Mouse (Mus musculus) intestine, postnatal 0 days (tissue): ENCODE results near the gene Cd84. TPM values are rescaled to one million over a fixed set of nuclear protein-coding genes. Genes with fewer than 3 reads are reported as not detected.
"Not testable (repeated sequence)": the region's sequence is repeated elsewhere in the genome, so short reads cannot be mapped to it uniquely, and the experiment has no call there.

Experiments used
- ATAC-seq: fragments of 200-750 bp; cut with Nextera tagmentation; 2 replicates; pipeline ENCODE4 v1.8.0; 2017; ENCODE audit warnings: mild to moderate bottlenecking, moderate TSS enrichment, moderate library complexity
- H3K27ac ChIP-seq: fragments of 300-500 bp; sonication (generic); 2 replicates; pipeline ENCODE4 v1.5.1; 2014; ENCODE audit warnings: mild to moderate bottlenecking, low read depth, low read length, moderate library complexity
- H3K27me3 ChIP-seq: fragments of 300-500 bp; sonication (generic); replicated peaks from 2 replicates; pipeline ENCODE4 v1.6.1; 2014; ENCODE audit warnings: low read length, mixed read lengths; ENCODE audit not compliant: control insufficient read depth, insufficient read depth
- H3K36me3 ChIP-seq: fragments of 300-500 bp; sonication (generic); 2 replicates; pipeline ENCODE4 v1.6.1; 2014; ENCODE audit warnings: mild to moderate bottlenecking, moderate library complexity; ENCODE audit not compliant: control insufficient read depth, insufficient read depth
- H3K4me1 ChIP-seq: fragments of 300-500 bp; sonication (generic); replicated peaks from 2 replicates; pipeline ENCODE4 v1.6.1; 2014; ENCODE audit warnings: antibody characterized with exemption, low read length, mixed read lengths; ENCODE audit not compliant: control insufficient read depth, insufficient read depth
- H3K4me2 ChIP-seq: fragments of 300-500 bp; sonication (generic); replicated peaks from 2 replicates; pipeline ENCODE4 v1.6.1; 2014; ENCODE audit warnings: low read depth, mild to moderate bottlenecking, moderate library complexity
- H3K4me3 ChIP-seq: fragments of 300-500 bp; sonication (generic); 2 replicates; pipeline ENCODE4 v1.5.1; 2014; ENCODE audit warnings: low read depth, low read length
- H3K9ac ChIP-seq: fragments of 300-500 bp; sonication (generic); 2 replicates; pipeline ENCODE4 v1.6.1; 2014; ENCODE audit warnings: mild to moderate bottlenecking, low read depth, low read length
- H3K9me3 ChIP-seq: fragments of 300-500 bp; sonication (generic); 2 replicates; pipeline ENCODE4 v1.6.1; 2016; ENCODE audit warnings: mixed run types; ENCODE audit not compliant: control insufficient read depth
- CTCF ChIP-seq: sonication (generic); IDR thresholded peaks from 2 replicates; pipeline ENCODE4 v1.5.1; 2016; ENCODE audit warnings: low read depth, mild to moderate bottlenecking, control low read depth, antibody characterized with exemption, moderate library complexity
- WGBS: fragments of 180-500 bp; shearing (Covaris S2); extraction: QIAGEN DNeasy Blood & Tissue Kit; methylation state at CpG from one replicate; pipeline ENCODE4 v1.1.7; 2014; 5-methylcytosine and 5-hydroxymethylcytosine counted together
- polyA plus RNA-seq: library from polyadenylated mRNA; unstranded; fragments of >200 nt; fragmentation: Nextera tagmentation; extraction: Ambion mirVana; gene quantifications from 2 replicates; pipeline ENCODE4 v1.2.1, GENCODE M21; 2015

Gene Cd84
- polyA plus RNA-seq = 1.5 and 1.9 TPM in 2 replicates

DNA sequence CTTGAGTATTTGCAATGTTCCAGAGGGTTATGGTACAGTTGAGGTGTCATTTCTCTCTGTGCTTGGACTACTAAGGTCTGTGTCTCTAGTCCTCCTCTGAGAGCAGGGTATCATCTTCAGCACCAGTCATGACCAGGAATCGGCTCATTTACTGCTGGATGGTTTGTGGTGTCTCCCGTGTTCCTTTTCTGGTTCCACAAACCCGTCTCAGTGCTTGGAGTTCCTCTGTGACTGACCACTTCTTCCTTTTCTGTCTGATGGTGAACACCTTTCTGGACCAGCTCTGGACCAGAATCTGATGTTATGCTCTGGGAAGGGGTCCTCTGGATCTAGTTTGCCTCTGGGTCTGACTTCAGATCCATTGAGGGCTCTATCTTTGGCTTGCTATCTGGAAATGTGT lies at the start of gene Cd84:
TSS of gene Cd84 (plus strand) at position 210 of the 400 bp plus-strand sequence.
- TF ChIP-seq CTCF = no peak
- H3K4me1 ChIP-seq = no peaks in the 10 kb centered on the region
- H3K27me3 ChIP-seq = no peaks in the 10 kb centered on the region
- H3K9me3 ChIP-seq = no peaks in the 10 kb centered on the region
- WGBS = 88% methylated on average over 3 of the region's 3 CpGs
- no peak within 1 kb of the TSS for H3K9ac ChIP-seq
- H3K36me3 ChIP-seq = no peaks in the 10 kb centered on the region
- H3K27ac ChIP-seq = no peak within 1 kb of the TSS
- H3K4me3 ChIP-seq = no peak within 1 kb of the TSS
- no peak for ATAC-seq
- no peak within 1 kb of the TSS for H3K4me2 ChIP-seq

DNA sequence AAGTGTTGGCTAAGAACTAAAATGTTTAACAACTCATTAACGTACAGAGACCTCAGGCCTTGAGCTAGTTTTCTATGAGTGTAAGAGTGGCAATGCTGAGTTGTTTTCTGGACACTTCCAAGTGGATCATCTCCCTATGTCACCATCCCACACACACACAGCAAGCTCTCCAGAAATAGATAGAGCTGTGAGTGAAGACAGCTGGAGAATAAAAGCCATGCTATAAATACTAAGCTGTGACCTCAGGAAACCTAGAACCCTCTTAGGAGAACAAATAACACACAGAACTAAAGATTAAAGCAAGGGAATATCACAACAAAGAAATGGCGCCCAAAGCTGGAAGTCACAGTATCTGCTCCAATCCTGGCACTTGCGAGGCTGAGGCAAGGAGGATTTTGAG lies 48.0 kb upstream of the Cd84 start:
- Histone ChIP-seq H3K9me3 (no peaks in the 10 kb centered on the region), H3K4me3 (no peak overlapping the region)
- TF ChIP-seq CTCF = no peak

GRCm38 (mm10) chr1:171796185-171796584 lies 43.3 kb upstream of the Cd84 start:
- no peak overlapping the region for H3K4me2 ChIP-seq
- no peaks in the 10 kb centered on the region for H3K27me3 ChIP-seq
- H3K27ac ChIP-seq = no peak overlapping the region
- no peaks in the 10 kb centered on the region for H3K9me3 ChIP-seq
- H3K4me3 ChIP-seq = no peak overlapping the region
- H3K4me1 ChIP-seq = no peaks in the 10 kb centered on the region
- no peak for ATAC-seq
- H3K36me3 ChIP-seq = no peaks in the 10 kb centered on the region
- no peak for TF ChIP-seq CTCF
- no peak overlapping the region for H3K9ac ChIP-seq
- WGBS = 61% methylated on average over 2 of the region's 2 CpGs

More for the DNA sequence above, 48.0 kb upstream of the Cd84 start:
- no peaks in the 10 kb centered on the region for H3K4me1 ChIP-seq
- H3K4me2 ChIP-seq = no peak overlapping the region
- no peak overlapping the region for H3K27ac ChIP-seq
- ATAC-seq = no peak
- H3K36me3 ChIP-seq = no peaks in the 10 kb centered on the region
- no peaks in the 10 kb centered on the region for H3K27me3 ChIP-seq
- no peak overlapping the region for H3K9ac ChIP-seq
- 85% methylated on average over 3 of the region's 3 CpGs for WGBS

DNA sequence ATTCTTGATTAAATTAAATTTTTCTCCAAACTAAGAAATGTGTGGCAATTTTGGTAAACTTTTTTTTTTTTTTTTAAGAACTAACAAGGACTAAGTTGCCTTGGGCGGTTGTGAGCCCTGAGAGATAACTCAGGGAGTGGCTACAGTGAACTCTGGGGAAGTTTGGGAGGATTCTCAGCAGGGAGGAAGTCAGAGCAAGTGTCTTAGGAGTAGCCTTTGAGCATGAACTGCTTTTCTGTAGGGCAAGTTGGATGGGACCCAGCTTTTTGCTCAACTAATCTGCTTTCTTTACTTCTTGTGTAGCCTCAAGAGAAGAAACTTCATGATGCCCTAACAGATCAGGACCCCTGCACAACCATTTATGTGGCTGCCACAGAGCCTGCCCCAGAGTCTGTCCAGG lies 41.7 kb upstream of the Cd84 start:
- no peak overlapping the region for H3K4me2 ChIP-seq
- ATAC-seq = no peak
- no peaks in the 10 kb centered on the region for H3K9me3 ChIP-seq
- 50% methylated on average over 1 of the region's 1 CpGs for WGBS
- H3K36me3 ChIP-seq = no peaks in the 10 kb centered on the region
- no peaks in the 10 kb centered on the region for H3K27me3 ChIP-seq
- no peak overlapping the region for H3K4me3 ChIP-seq
- no peaks in the 10 kb centered on the region for H3K4me1 ChIP-seq
- no peak overlapping the region for H3K27ac ChIP-seq
- H3K9ac ChIP-seq = no peak overlapping the region
- TF ChIP-seq CTCF = no peak

DNA sequence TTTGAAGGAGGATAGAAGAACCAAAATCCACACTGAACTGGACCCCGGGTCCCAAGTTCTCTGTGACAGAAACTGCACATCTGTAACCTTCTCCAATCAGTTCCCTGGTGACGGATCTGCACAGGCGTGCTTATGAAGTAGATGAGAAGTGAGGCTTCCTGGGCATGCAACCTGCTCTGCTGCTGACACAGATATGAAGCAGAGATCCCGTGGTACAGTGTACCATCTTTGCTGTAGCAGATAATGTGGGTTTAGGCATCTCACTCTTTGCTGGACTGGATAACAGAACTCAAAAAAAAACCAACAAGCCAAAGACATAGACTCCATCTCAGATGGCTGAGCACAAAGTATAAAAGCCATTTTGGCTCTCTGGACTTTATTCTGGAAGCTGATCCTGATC lies 39.8 kb upstream of the Cd84 start:
- 78% methylated on average over 4 of the region's 4 CpGs for WGBS
- no peak for TF ChIP-seq CTCF
- ATAC-seq = no peak
- H3K9me3 ChIP-seq = no peaks in the 10 kb centered on the region
- H3K4me3 ChIP-seq = no peak overlapping the region
- H3K4me1 ChIP-seq = no peaks in the 10 kb centered on the region
- H3K9ac ChIP-seq = no peak overlapping the region
- H3K36me3 ChIP-seq = no peaks in the 10 kb centered on the region
- H3K27ac ChIP-seq = no peak overlapping the region
- no peaks in the 10 kb centered on the region for H3K27me3 ChIP-seq
- H3K4me2 ChIP-seq = no peak overlapping the region

- H3K27me3 ChIP-seq, H3K36me3 ChIP-seq, H3K4me2 ChIP-seq, H3K4me1 ChIP-seq, H3K27ac ChIP-seq, H3K9me3 ChIP-seq, H3K9ac ChIP-seq, ATAC-seq, H3K4me3 ChIP-seq: not testable (repeated sequence)
- 63% methylated on average over 1 of the region's 1 CpGs for WGBS
These were observed 28.4 kb upstream of the Cd84 start for GRCm38 (mm10) chr1:171811048-171811447.
